Mouse (Mus musculus): ENCODE data around the gene Lbhd1.

DNA sequence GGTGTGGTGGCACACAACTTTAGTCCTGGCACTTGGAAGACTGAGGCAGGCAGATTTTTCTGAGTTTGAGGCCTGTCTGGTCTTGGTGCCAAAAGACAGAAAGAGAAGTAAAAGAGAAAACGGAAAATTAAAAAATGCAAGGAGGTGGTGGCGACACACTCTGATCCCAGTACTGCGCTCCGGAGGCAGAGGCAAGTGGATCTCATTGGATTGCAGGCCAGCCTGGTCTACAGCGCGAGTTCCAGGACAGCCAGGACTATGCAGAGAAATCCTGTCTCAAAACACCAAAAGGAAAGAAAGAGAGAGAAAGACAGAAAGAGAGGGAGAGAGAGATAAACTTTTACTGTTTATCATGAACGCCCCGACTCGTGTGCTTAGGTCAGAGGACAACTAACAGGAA lies 12.7 kb upstream of the Lbhd1 start:
- TF ChIP-seq CTCF (IDR thresholded peaks at IDR 0.05; ENCODE audit: extremely low read depth, insufficient read length, insufficient replicate concordance, low read depth, low read length) (no peak), POLR2A (IDR thresholded peaks at IDR 0.05; ENCODE audit: low read depth, low read length) (no peak)

Measured in small intestine, adult 2 months (tissue).